Mouse (Mus musculus) cortical plate, adult 2 months (tissue): ENCODE data around the gene Ccdc40.

Experiments
- CTCF ChIP-seq: fragments of 200-500 bp; IDR thresholded peaks from 2 replicates; pipeline ENCODE4 v1.5.1; 2011; ENCODE audit warnings: mild to moderate bottlenecking, control low read depth, low read length; ENCODE audit not compliant: insufficient read depth; ENCODE audit errors: extremely low read depth
- POLR2A ChIP-seq: fragments of 200-500 bp; IDR thresholded peaks from 2 replicates; pipeline ENCODE4 v1.6.1; 2011; ENCODE audit warnings: mild to moderate bottlenecking, low read length, control low read depth; ENCODE audit not compliant: insufficient read depth; ENCODE audit errors: extremely low read depth

DNA sequence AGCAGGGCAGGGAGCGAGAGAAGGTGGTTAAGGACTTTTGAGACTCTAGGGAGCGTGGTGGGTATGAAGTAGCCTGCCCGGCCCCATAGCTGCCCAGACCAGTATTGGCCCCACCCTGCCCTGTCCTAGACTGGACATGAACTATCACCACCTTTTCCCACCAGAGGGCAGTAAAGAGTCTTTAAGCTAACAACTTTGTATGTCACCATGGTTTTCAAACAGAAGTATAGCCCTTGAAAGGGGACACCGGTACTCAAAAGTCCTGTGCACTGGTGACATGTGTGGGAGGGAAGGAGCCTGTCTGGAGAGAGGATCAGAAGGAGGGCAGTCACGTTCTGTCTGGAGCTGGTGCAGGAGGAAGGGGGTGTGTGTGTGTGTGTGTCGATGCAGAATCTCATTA lies 20.6 kb downstream of the Ccdc40 start:
- TF ChIP-seq CTCF (0 out of 2 replicates have a peak, but pooled peaks have one; percentile 32), POLR2A (no peak)
